Mouse (Mus musculus) embryonic facial prominence, embryonic 15.5 days (tissue): ENCODE measurements around the gene Etv6. TPM values are rescaled to one million over a fixed set of nuclear protein-coding genes. Genes with fewer than 3 reads are reported as not detected.

ENCODE experiments used
- ATAC-seq: fragments of 200-750 bp; cut with Nextera tagmentation; 2 replicates; pipeline ENCODE4 v1.8.0; 2017; ENCODE audit warnings: low read depth, moderate TSS enrichment; ENCODE audit not compliant: insufficient number of reproducible peaks, low FRiP score, low TSS enrichment
- H3K27ac ChIP-seq: fragments of 300-500 bp; sonication (generic); replicated peaks from 2 replicates; pipeline ENCODE4 v1.5.1; 2015; ENCODE audit warnings: mild to moderate bottlenecking, inconsistent platforms
- H3K27me3 ChIP-seq: fragments of 300-500 bp; sonication (generic); 2 replicates; pipeline ENCODE4 v1.6.1; 2015; ENCODE audit warnings: inconsistent platforms
- H3K36me3 ChIP-seq: fragments of 300-500 bp; sonication (generic); 2 replicates; pipeline ENCODE4 v1.6.1; 2015; ENCODE audit warnings: mild to moderate bottlenecking, inconsistent platforms
- H3K4me1 ChIP-seq: fragments of 300-500 bp; sonication (generic); 2 replicates; pipeline ENCODE4 v1.6.1; 2015; ENCODE audit warnings: inconsistent platforms
- H3K4me2 ChIP-seq: fragments of 300-500 bp; sonication (generic); replicated peaks from 2 replicates; pipeline ENCODE4 v1.6.1; 2015; ENCODE audit warnings: mild to moderate bottlenecking, inconsistent platforms
- H3K4me3 ChIP-seq: fragments of 300-500 bp; sonication (generic); replicated peaks from 2 replicates; pipeline ENCODE4 v1.5.1; 2015; ENCODE audit warnings: mild to moderate bottlenecking, inconsistent platforms
- H3K9ac ChIP-seq: fragments of 300-500 bp; sonication (generic); 2 replicates; pipeline ENCODE4 v1.6.1; 2015; ENCODE audit warnings: inconsistent platforms
- H3K9me3 ChIP-seq: fragments of 300-500 bp; sonication (generic); replicated peaks from 2 replicates; pipeline ENCODE4 v1.6.1; 2016; ENCODE audit warnings: inconsistent platforms
- WGBS: fragments of 180-500 bp; shearing (Covaris S2); methylation state at CpG from one replicate; pipeline ENCODE4 v1.1.7; 2015; 5-methylcytosine and 5-hydroxymethylcytosine counted together
- polyA plus RNA-seq: library from polyadenylated mRNA; unstranded; fragments of >200 nt; fragmentation: Nextera tagmentation; extraction: Ambion mirVana; gene quantifications from 2 replicates; pipeline ENCODE4 v1.2.1, GENCODE M21; 2015

Gene Etv6
- polyA plus RNA-seq, 1 experiment from 2014 or later, result 11.6 TPM

DNA sequence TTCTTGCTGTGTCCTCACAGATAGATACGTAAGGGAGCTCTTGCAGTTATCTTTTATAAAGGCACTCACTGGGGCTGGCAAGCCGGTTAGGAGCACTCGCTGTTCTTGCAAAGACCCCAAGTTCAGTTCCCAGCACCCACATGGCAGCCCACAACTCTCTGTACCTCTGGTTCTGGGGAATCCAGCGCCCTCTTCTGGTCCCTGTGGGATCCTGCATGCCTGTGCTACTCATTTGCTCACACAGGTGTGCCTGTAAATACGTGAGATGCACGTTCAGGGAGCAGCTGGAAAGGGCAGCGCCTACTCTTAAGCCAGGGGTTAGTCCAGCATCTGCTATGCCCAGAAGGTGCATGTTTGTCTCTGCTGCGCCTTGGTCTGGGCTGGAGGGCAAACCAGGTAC lies 224.4 kb downstream of the Etv6 start:
- H3K27ac ChIP-seq, result no peak overlapping the region
- ATAC-seq, result no peak
- no peak overlapping the region for H3K4me3 ChIP-seq
- no peak overlapping the region for H3K9ac ChIP-seq
- no peak overlapping the region for H3K4me2 ChIP-seq
- peaks cover 39% of the 10 kb centered on the region for H3K36me3 ChIP-seq
- no peaks in the 10 kb centered on the region for H3K4me1 ChIP-seq
- H3K27me3 ChIP-seq, result no peaks in the 10 kb centered on the region
- H3K9me3 ChIP-seq, result no peaks in the 10 kb centered on the region
- WGBS, result 90% methylated on average over 8 of the region's 8 CpGs

GRCm38 (mm10) chr6:134261904-134262303 lies 226.4 kb downstream of the Etv6 start:
- no peak overlapping the region for H3K4me3 ChIP-seq
- no peak overlapping the region for H3K27ac ChIP-seq
- H3K36me3 ChIP-seq, result peaks cover 56% of the 10 kb centered on the region
- no peak overlapping the region for H3K4me2 ChIP-seq
- H3K9ac ChIP-seq, result no peak overlapping the region
- ATAC-seq, result no peak
- 77% methylated on average over 3 of the region's 3 CpGs for WGBS
- no peaks in the 10 kb centered on the region for H3K27me3 ChIP-seq
- no peaks in the 10 kb centered on the region for H3K4me1 ChIP-seq
- H3K9me3 ChIP-seq, result no peaks in the 10 kb centered on the region

DNA sequence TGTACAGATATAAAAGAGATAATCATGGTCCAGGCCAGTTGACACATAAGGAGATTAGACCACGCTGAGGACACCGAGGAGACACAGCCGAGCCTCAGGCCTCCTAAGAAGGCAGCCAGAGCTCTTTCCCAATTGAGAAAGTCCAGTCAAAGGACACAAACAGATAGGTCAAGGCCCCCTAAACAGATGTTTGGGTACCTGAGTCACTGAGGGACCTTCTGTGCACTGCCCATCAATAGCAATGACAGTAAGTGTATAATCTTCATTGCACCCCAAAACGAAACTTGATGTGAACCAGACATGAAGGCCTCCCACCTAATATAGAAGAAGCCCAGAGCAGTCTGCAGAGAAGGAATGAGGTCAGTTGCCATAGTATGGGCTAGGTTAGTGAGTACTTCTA lies 226.9 kb downstream of the Etv6 start:
- ATAC-seq, result no peak
- no peak overlapping the region for H3K4me2 ChIP-seq
- H3K4me3 ChIP-seq, result no peak overlapping the region
- H3K9me3 ChIP-seq, result no peaks in the 10 kb centered on the region
- 88% methylated on average over 4 of the region's 4 CpGs for WGBS
- H3K4me1 ChIP-seq, result no peaks in the 10 kb centered on the region
- H3K9ac ChIP-seq, result no peak overlapping the region
- peak overlapping the region; percentile 11; the same call in 1 of the 2 replicates for H3K27ac ChIP-seq
- peaks cover 61% of the 10 kb centered on the region for H3K36me3 ChIP-seq
- no peaks in the 10 kb centered on the region for H3K27me3 ChIP-seq

DNA sequence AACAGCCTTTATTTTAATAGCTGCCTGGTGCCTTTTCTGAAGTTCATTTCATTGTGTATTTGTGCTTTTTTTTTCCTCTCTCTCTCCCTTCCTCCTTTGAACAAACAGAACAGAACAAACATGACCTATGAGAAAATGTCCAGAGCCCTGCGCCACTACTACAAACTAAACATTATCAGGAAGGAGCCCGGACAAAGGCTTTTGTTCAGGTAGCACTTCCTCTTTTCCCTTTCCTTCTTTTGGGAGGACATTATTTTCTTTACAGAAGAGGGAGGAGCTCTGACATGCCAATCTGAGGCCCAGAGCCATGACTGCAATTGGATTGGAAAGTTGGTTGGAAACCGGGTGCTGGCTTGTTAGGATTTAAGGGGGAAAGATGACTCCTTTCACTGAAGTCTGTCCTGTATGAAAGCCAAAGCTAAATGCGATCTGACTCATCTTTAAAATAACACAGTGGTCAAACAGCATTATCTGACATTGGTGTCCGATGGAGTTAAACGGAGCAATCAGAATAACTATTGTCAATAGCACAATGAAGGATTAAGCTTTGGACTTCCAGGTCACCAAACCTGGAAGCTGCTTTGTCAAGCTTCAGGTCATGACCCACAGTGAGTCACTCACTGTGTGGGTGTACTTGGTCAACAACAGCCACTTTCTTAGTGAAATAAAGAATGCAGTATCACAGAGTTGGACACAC lies 227.6 kb downstream of the Etv6 start:
- Histone ChIP-seq H3K27me3 (no peaks in the 10 kb centered on the region), H3K27ac (no peak overlapping the region), H3K4me3 (no peak overlapping the region), H3K9me3 (no peaks in the 10 kb centered on the region), H3K4me1 (no peaks in the 10 kb centered on the region), H3K9ac (no peak overlapping the region), H3K4me2 (no peak overlapping the region), H3K36me3 (peaks cover 68% of the 10 kb centered on the region)
- ATAC-seq, result no peak
- WGBS, result 76% methylated on average over 6 of the region's 6 CpGs

DNA sequence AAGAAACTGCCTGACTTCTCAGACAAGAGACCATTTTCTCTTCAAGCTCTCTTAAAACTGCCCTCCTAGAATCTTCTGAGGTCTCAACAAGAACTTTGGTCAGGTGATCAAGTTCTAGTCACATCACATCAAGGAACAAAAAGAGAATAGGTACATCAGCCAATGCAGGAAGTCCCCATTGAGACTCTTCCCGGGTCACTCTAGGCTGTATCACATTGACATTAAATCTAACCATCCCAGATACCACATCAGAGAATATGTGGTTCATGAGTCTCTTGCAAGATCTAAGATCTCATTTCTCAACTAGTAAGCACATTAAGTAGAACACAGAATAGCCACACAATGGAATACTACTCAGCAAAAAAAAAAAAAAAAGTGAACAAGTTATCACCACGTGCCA lies 238.4 kb downstream of the Etv6 start:
- ATAC-seq, result no peak
- WGBS, result 84% methylated on average over 2 of the region's 2 CpGs
- no peak overlapping the region for H3K4me2 ChIP-seq
- H3K27ac ChIP-seq, result no peak overlapping the region
- H3K27me3 ChIP-seq, result no peaks in the 10 kb centered on the region
- H3K36me3 ChIP-seq, result peaks cover 5% of the 10 kb centered on the region; the same call in 1 of the 2 replicates
- H3K9ac ChIP-seq, result no peak overlapping the region
- H3K4me1 ChIP-seq, result no peaks in the 10 kb centered on the region
- H3K9me3 ChIP-seq, result no peaks in the 10 kb centered on the region
- no peak overlapping the region for H3K4me3 ChIP-seq

DNA sequence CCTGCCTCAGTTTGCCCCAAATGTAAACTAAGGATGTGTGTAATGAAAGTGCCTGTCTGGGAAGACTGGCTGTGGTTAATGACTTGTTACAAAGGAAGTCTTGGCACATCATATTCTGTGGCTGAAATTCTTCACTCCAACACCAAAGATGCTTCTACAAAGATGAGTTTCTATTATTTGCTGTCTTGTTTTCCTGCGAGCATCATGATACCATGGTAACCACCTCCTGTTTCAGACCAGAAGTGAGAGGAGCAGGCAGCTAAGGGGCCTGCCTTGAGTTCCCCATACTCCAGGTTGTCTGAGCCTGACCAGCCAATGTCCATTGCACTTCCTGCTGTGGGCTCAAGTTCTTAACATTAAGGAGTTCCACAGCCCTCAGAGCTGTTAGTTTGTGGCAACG lies 241.5 kb downstream of the Etv6 start:
- Histone ChIP-seq H3K9ac (no peak overlapping the region), H3K9me3 (no peaks in the 10 kb centered on the region), H3K4me3 (no peak overlapping the region), H3K27me3 (no peaks in the 10 kb centered on the region), H3K36me3 (no peaks in the 10 kb centered on the region), H3K27ac (no peak overlapping the region), H3K4me1 (no peaks in the 10 kb centered on the region), H3K4me2 (no peak overlapping the region)
- WGBS, result 72% methylated on average over 2 of the region's 2 CpGs
- no peak for ATAC-seq

GRCm38 (mm10) chr6:134282095-134282494 lies 246.6 kb downstream of the Etv6 start:
- 71% methylated on average over 3 of the region's 3 CpGs for WGBS
- Histone ChIP-seq H3K27ac (no peak overlapping the region), H3K4me3 (no peak overlapping the region), H3K27me3 (no peaks in the 10 kb centered on the region), H3K4me2 (no peak overlapping the region), H3K36me3 (no peaks in the 10 kb centered on the region), H3K9me3 (no peaks in the 10 kb centered on the region), H3K9ac (no peak overlapping the region), H3K4me1 (no peaks in the 10 kb centered on the region)
- ATAC-seq, result no peak

GRCm38 (mm10) chr6:134291823-134292222 lies 256.3 kb downstream of the Etv6 start:
- Histone ChIP-seq H3K27ac (no peak overlapping the region), H3K9me3 (no peaks in the 10 kb centered on the region), H3K4me2 (no peak overlapping the region), H3K4me3 (no peak overlapping the region), H3K27me3 (no peaks in the 10 kb centered on the region), H3K36me3 (no peaks in the 10 kb centered on the region), H3K4me1 (0 out of 2 replicates have a peak, but pooled peaks cover 5% of the 10 kb centered on the region), H3K9ac (no peak overlapping the region)
- 79% methylated on average over 3 of the region's 3 CpGs for WGBS
- no peak for ATAC-seq

- Histone ChIP-seq H3K4me3 (no peak overlapping the region), H3K9ac (no peak overlapping the region), H3K9me3 (no peaks in the 10 kb centered on the region), H3K36me3 (no peaks in the 10 kb centered on the region), H3K4me2 (no peak overlapping the region), H3K27ac (no peak overlapping the region), H3K4me1 (0 out of 2 replicates have a peak, but pooled peaks cover 5% of the 10 kb centered on the region), H3K27me3 (no peaks in the 10 kb centered on the region)
- 81% methylated on average over 5 of the region's 5 CpGs for WGBS
- ATAC-seq, result no peak
These were observed 256.9 kb downstream of the Etv6 start for GRCm38 (mm10) chr6:134292404-134292803.

DNA sequence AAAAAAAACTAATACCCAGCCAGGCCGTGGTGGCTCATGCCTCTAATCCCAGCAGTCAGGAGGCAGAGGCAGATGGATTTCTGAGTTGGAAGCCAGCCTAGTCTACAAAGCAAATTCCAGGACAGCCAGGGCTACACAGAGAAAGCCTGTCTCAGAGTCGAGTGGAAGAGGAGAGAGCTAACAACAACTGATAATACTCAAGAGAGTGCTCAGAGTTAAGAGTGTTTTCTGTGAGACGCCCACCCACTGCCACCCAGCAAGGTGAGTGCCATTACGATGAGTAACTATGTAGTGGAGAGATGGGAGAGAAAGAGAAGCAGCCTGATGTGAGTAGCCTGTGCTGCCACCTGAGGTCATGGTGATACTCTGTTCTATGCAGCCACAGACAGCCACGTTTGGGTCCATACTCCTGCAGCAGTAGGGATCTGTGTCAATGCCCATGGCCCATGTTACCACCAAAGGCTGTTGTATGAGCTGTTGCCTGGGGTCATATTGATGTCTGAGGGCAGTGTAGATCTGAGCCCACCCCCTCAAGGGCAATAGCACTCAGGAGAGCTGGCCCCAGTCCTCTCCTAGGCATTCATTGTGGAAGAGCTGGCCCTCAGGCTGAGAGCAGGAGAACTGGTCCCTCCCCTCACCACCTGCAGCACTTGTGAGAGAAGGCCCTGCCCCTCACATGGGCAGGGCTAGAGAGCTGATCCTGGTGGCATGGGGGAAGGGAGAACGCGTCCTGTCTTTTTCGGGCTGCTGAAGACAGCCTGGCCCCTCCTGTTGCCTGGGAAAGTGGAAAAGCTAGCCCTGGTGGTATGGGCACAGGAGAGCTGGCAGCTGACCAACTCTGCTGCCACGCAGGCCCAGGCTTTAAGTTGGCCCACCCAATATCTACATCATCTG lies 258.4 kb downstream of the Etv6 start:
- H3K9me3 ChIP-seq, result no peaks in the 10 kb centered on the region
- H3K27me3 ChIP-seq, result no peaks in the 10 kb centered on the region
- H3K4me1 ChIP-seq, result 0 out of 2 replicates have a peak, but pooled peaks cover 5% of the 10 kb centered on the region
- no peaks in the 10 kb centered on the region for H3K36me3 ChIP-seq
- no peak overlapping the region for H3K4me3 ChIP-seq
- no peak overlapping the region for H3K27ac ChIP-seq
- no peak overlapping the region for H3K4me2 ChIP-seq
- WGBS, result 45% methylated on average over 9 of the region's 9 CpGs
- no peak overlapping the region for H3K9ac ChIP-seq
- peak; percentile 43; the same call in 1 of the 2 replicates for ATAC-seq

DNA sequence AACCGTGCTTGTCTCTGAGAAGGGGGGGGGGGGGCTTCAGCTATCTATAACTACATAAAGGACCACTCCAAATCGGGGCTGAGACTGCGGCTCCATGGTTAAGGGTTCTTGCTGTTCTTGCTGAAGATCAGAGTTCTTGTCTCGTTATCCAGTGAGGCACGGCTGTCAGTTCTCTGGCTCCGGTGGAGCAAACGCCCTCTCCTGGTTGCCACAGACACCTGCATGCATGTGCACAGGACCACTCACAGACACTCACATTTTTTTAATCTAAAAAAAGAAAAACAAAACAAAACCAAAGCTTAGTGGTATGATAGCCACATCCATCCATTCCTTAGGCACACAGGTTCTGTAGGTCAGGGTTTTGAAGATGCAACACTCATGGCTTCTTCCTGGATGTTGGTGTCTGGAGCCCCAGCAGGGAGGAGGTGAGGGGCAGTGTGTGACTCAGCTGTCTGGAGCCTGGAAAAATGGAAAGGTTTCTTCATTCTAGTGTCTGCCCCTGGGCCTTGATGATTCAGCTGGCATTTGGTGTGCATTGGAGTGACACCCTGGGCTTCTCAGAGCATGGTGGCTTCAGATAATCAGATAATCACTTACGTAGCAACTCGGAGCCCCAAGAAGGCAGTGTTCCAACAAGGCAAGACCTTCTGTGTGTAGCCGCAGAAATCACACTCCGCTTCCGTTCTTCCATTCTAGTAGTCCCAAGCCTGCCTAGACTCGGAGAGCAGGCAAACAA lies 262.6 kb downstream of the Etv6 start:
- 0 out of 2 replicates have a peak, but pooled peaks cover 5% of the 10 kb centered on the region for H3K4me1 ChIP-seq
- no peak for ATAC-seq
- no peaks in the 10 kb centered on the region for H3K36me3 ChIP-seq
- no peaks in the 10 kb centered on the region for H3K27me3 ChIP-seq
- H3K27ac ChIP-seq, result no peak overlapping the region
- H3K9me3 ChIP-seq, result no peaks in the 10 kb centered on the region
- no peak overlapping the region for H3K4me2 ChIP-seq
- H3K4me3 ChIP-seq, result no peak overlapping the region
- 75% methylated on average over 13 of the region's 13 CpGs for WGBS
- H3K9ac ChIP-seq, result no peak overlapping the region
